Mouse (Mus musculus) heart, adult 11 months (tissue): ENCODE data around the gene Cadps2.

Experiments
- DNase-seq: peaks from one replicate; pipeline ENCODE4 v3.0.0; 2022

Gene Cadps2

GRCm38 (mm10) chr6:23523710-23524109 lies 315.5 kb downstream of the Cadps2 start:
- no peak for DNase-seq

DNA sequence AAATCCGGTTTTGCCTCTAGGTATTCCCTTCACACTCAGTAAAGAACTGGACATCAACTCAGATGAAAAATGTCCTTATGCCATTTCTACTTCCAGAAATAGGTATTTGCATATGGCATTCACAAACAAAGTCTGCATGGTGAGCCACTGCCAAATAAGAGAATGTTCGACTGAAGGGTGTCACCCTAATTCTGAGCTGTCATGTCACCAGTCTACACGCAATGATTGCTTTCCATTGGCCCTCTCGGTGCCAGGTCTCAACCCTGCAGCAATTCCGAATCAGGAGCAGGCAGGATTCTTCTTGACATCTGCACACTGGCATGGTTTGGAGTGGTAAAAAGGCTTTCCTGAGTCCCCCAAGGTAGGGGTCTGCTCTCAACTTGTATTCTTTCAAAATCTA lies 316.7 kb downstream of the Cadps2 start:
- DNase-seq: peak; percentile 62

GRCm38 (mm10) chr6:23498611-23499010 lies 340.6 kb downstream of the Cadps2 start:
- no peak for DNase-seq

DNA sequence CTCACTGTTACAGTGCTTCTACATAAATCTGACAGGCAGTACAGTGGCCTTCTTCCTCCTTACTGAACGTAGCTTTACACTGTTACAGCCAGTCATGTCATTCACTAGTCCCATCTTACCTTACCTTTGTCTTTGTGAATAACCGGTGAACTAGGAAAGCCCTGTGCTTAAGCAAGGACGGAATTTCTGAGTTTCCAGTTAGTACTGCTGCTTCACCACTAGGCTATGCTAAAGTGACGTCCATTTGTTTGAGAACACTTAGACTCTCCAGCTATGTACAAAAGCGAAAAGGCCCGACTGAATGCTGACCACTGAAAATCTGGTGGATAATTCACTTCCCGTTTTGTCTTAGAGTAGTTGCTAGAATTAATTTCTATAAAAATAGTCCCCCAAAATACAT lies 347.4 kb downstream of the Cadps2 start:
- DNase-seq: no peak

GRCm38 (mm10) chr6:23490431-23490830 lies 348.8 kb downstream of the Cadps2 start:
- DNase-seq: no peak

- no peak for DNase-seq
Measured at GRCm38 (mm10) chr6:23489046-23489445, 350.2 kb downstream of the Cadps2 start.

- DNase-seq: no peak
Measured at GRCm38 (mm10) chr6:23472686-23473085, 366.5 kb downstream of the Cadps2 start.

GRCm38 (mm10) chr6:23471830-23472229 lies 367.4 kb downstream of the Cadps2 start:
- no peak for DNase-seq

GRCm38 (mm10) chr6:23467885-23468284 lies 371.3 kb downstream of the Cadps2 start:
- no peak for DNase-seq

DNA sequence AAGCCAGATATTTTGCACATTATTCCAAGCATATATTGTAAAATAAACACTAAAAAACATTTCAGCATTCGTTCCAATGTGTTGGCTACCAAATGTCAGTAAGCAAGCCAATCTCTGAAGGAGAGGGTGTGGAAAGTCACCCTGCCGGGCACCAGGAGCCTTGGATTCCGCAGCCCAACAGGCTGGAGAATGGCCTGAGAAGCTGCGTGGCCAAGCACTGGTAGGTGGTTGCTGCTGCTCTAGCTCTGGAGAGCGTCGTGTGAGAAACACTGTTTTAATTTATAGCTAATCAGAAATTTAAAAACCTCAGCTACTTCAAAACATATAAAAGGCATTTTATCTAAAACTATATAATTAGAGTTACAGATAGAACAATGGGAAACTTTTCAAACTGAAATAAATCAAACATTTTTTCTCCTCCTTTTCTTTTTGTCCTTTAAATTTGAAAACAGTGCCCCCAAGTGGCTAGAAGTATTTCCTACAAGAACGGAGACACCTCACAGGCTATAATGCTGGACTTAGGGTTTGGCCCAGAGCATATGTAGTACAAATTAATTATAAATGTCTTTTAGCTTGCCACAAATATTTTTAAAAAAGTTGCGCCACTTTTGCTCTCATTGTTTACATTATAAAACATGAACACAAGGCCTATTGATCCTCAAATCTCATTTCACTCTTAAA lies 376.5 kb downstream of the Cadps2 start:
- no peak for DNase-seq

DNA sequence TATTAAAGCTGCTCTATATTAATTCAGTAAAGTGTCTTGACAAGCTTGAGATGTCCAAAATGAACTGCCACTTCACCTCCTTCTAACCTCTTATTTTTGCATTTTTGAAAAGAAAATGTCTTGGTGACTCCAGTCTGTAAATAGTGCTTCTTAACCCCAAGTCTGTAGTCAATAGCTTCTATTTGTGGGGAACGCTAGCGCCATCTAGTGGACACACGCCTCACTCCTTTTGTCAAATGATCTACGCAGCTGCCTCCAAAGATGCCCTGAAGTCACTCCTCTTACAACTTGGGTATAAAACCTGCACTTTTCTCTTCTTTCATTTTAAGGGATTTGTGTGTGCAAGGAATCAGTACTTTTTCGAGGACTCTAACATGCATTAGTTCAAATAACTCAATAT lies 381.5 kb downstream of the Cadps2 start:
- DNase-seq: no peak

- no peak for DNase-seq
Measured at GRCm38 (mm10) chr6:23453907-23454306, 385.3 kb downstream of the Cadps2 start.

DNA sequence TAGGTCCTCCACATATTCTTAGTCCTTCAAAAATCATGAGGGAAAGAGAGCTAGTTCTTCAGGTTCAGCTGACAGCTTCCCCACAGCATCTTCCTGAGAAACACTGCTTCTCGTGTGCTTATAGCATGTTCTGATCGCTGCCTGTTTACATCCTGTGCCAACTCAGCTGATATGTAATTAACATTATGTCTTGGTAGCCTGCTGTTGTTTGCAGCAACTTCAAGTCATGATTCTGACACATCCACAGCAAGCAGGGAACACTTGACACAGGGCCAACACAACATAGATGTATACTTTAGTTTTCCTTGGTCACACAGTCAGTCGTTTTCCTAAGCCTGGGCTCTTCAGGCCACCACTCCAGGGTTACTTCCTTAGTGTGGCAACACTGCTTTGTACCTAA lies 399.3 kb downstream of the Cadps2 start:
- no peak for DNase-seq

- DNase-seq: no peak
Measured at GRCm38 (mm10) chr6:23410256-23411049, 428.8 kb downstream of the Cadps2 start.

DNA sequence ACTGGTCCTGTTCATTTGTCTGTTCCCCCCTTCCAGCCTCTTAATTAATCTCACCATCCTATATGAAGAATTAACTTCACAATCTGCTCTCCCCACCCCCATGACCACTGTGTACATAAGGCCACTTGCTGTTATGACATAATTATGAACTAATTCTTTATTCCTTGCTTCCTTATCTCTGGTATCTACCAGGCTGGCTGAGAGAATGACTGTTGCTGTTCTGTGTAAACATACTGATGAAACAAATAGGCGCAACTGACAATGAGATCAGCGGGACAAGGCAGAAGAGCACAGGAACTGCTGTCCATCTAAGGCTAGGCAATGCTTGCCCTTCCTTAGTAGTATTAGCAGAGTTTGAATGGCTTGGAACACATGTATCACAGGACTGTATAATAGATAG lies 445.1 kb downstream of the Cadps2 start:
- no peak for DNase-seq

GRCm38 (mm10) chr6:23392711-23393110 lies 446.5 kb downstream of the Cadps2 start:
- no peak for DNase-seq

DNA sequence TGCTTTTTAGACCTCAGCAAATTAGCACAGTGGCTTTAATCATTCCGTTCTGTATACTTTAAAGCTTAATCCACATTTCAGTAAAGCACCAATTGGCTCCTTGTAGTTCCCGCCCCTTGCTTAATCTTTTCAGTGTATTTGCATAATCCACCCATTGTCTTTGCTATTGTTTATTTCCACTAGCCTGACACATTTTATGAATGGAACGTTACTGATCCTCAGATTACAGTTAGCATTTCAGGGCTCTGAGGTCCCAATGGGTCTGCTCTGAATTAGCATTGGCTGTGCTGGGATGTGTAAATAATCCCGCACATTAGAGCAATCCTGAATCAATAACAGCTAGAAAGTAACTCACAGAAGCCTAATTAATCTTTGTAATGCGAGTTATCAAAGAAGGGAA lies 452.5 kb downstream of the Cadps2 start:
- no peak for DNase-seq

GRCm38 (mm10) chr6:23383004-23383347 lies 456.2 kb downstream of the Cadps2 start:
- no peak for DNase-seq

GRCm38 (mm10) chr6:23382283-23383003 lies 456.8 kb downstream of the Cadps2 start:
- no peak for DNase-seq

- no peak for DNase-seq
Measured at GRCm38 (mm10) chr6:23376327-23376726, 462.9 kb downstream of the Cadps2 start.

DNA sequence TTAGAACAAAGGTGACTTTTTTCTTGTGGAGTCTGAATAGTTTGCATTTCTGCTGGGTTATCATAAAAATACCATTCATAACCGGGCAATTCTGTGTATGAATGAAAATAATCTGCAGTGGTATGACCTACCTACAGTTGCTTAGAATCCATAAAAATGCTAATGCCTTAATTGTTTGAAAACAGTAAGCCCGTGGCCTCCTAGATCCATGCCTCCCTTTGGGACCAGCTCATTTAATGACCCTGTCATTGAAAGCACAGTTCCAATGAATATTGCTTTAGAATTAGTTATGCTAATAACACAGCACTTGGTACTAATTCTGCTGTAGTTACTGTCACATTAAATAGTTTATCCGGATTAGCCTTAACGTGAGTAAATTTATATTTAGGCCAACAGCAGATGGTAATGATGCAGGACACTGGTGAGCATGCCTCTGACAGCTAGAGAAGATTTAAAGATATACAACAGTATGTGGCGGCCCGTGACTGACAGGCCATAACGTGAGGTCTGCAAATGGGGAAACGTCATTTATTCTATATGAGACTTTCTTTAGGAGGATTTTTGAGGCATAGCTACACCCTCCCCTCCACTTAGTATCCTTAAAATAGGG lies 477.3 kb downstream of the Cadps2 start:
- DNase-seq: no peak

DNA sequence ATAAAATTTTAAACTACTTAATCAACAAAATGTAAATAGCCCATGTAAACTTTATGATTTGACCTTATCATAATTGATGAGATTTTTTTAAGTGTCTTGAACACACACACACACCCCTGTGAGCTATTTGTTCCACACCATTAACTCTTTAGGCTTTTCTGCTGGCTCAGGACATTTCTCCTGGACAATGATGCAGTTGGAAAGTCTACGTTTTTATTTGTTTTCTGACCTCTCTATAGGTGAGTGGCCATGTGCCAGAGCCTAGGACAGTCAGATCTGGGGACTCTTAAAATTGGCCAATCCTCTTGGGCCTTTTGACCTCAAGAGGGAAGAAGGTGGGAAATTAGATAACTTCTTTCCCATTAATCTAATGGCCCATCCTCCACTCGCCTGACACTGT lies 478.6 kb downstream of the Cadps2 start:
- no peak for DNase-seq

DNA sequence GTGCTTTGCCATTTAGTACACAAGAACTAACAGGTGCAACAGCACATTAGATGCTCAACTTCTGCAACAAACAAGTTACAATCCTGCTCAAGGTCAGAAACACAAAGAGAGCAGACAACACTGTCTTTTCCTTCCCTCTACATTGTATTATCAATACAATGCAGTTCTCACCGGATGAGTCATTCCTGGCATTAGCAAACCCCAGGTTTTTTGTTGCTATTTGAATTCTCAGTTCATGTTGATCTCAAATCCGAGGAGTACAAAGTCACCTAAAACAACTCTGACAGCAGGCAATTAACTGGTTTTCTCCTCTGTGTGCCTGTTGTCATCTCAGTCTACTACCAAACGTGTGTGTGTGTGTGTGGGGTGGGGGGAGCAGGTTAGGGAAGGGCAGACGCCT lies 483.1 kb downstream of the Cadps2 start:
- DNase-seq: no peak

DNA sequence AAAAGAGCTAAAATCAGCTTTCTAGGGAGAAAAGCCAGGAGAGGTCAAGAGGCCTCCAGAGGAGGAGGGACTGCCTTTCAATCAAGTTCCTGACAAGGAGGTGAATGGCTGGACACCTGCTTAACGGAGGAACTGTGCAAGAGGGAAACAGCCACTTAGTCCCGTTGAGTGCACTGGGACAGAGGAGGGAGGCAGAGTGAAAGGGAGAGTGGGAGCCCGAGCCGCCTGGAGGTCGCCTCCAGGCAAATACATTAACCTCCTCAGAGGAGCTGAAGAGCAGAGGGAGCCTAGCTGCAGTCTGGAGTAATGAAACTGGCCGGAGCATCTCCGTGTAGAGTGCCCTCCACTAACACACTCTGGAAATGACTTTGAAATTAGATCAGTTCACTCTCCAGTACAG lies 485.7 kb downstream of the Cadps2 start:
- DNase-seq: no peak
